Mouse (Mus musculus) liver, postnatal 0 days (tissue): ENCODE results near the gene Spsb1.

Source experiments
- CTCF ChIP-seq: sonication (generic); IDR thresholded peaks from 2 replicates; pipeline ENCODE4 v1.5.1; 2016; ENCODE audit warnings: antibody characterized with exemption, low read depth
- EP300 ChIP-seq: IDR thresholded peaks from 2 replicates; pipeline ENCODE4 v1.6.1; 2016; ENCODE audit warnings: antibody characterized with exemption, low read depth, mild to moderate bottlenecking

DNA sequence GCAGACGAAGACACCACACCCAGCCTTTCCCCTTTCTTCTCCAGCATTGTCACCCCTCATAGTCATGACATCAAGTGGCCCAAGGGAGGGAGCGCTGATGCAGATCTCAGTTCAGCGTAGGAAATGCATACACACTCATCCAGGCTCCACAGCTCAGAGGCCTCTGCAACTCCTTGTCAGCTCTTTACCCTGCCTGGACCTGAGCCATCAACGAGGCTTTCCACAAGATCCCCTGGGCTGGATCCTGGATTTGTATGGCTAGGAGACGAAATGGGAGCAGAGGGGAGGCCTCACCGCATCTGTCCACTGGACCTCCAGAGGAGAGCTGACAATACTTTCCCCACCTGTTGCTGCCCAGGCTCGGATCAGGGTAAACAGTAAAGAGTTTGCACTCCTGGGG is 47.2 kb downstream of the Spsb1 start:
- TF ChIP-seq CTCF (no peak), EP300 (no peak)
